Mouse (Mus musculus): ENCODE data around the gene 1700049E17Rik2. TPM values are rescaled to one million over a fixed set of nuclear protein-coding genes. Genes with fewer than 3 reads are reported as not detected.

Gene 1700049E17Rik2
- polyA plus RNA-seq, 1 experiment from 2014 or later, result not detected

Other genes with a start within 250 kb of the 1700049E17Rik2 start
- not detected in 2 replicates for gene Gm5798, start 224.6 kb upstream of the 1700049E17Rik2 start, polyA plus RNA-seq (2014; fragmentation: Nextera tagmentation; extraction: Ambion mirVana)
- gene Gm7945, start 186.8 kb upstream of the 1700049E17Rik2 start, polyA plus RNA-seq (2014; fragmentation: Nextera tagmentation; extraction: Ambion mirVana), result not detected in 2 replicates
- gene Gm6482, start 164.9 kb upstream of the 1700049E17Rik2 start, polyA plus RNA-seq (2014; fragmentation: Nextera tagmentation; extraction: Ambion mirVana), result not detected in 2 replicates
- not detected in 2 replicates for gene Gm7954, start 119.7 kb upstream of the 1700049E17Rik2 start, polyA plus RNA-seq (2014; fragmentation: Nextera tagmentation; extraction: Ambion mirVana)
- not detected in 2 replicates for gene Gm3486, start 83.7 kb upstream of the 1700049E17Rik2 start, polyA plus RNA-seq (2014; fragmentation: Nextera tagmentation; extraction: Ambion mirVana)
- not detected in 2 replicates for gene Gm7970, start 17.6 kb upstream of the 1700049E17Rik2 start, polyA plus RNA-seq (2014; fragmentation: Nextera tagmentation; extraction: Ambion mirVana)
- not detected in 2 replicates for gene Gm3072, start 51.4 kb downstream of the 1700049E17Rik2 start, polyA plus RNA-seq (2014; fragmentation: Nextera tagmentation; extraction: Ambion mirVana)
- not detected in 2 replicates for gene Gm3676, start 73.3 kb downstream of the 1700049E17Rik2 start, polyA plus RNA-seq (2014; fragmentation: Nextera tagmentation; extraction: Ambion mirVana)
- not detected in 2 replicates for gene Gm8068, start 128.7 kb downstream of the 1700049E17Rik2 start, polyA plus RNA-seq (2014; fragmentation: Nextera tagmentation; extraction: Ambion mirVana)
- not detected in 2 replicates for gene Gm7929, start 177.4 kb downstream of the 1700049E17Rik2 start, polyA plus RNA-seq (2014; fragmentation: Nextera tagmentation; extraction: Ambion mirVana)
- not detected in 2 replicates for gene Gm47189, start 199.2 kb downstream of the 1700049E17Rik2 start, polyA plus RNA-seq (2014; fragmentation: Nextera tagmentation; extraction: Ambion mirVana)

Data from limb, embryonic 11.5 days (tissue).